Mouse (Mus musculus) testis, adult 2 months (tissue): ENCODE results near the gene Ccdc141.

ENCODE experiments used
- CTCF ChIP-seq: fragments of 200-500 bp; IDR thresholded peaks from 2 replicates; pipeline ENCODE4 v1.5.1; 2012; ENCODE audit warnings: low read depth, mild to moderate bottlenecking, inconsistent platforms, low read length, moderate library complexity; ENCODE audit not compliant: control insufficient read depth, insufficient read depth, insufficient replicate concordance
- POLR2A ChIP-seq: fragments of 200-500 bp; IDR thresholded peaks from 2 replicates; pipeline ENCODE4 v1.6.1; 2012; ENCODE audit warnings: low read depth, mild to moderate bottlenecking, inconsistent platforms, low read length, moderate library complexity; ENCODE audit not compliant: control insufficient read depth

GRCm38 (mm10) chr2:77148215-77148614, 22.2 kb downstream of the Ccdc141 start:
- TF ChIP-seq POLR2A (no peak), CTCF (no peak)
